Comparison of ENCODE assay signal across 26 mouse cellular contexts in genomic region chr6:39964606-39965005, GRCm38 (mm10).
A peak's percentile ranks its signal among the peaks of the same experiment; 100 is the strongest.
DNase-seq lines count a peak whose midpoint lies in the region; ATAC-seq and TF ChIP-seq lines count a peak whose summit lies in the region.
"Had no signal": no experiment of that assay in that cellular context is flagged by ENCODE, and none has a peak within 500 bp of the region (broad histone marks: within the 10 kb centered on the region; RNA-seq: fewer than 3 reads in every experiment).

No protein-coding gene starts in this region.

- TF ChIP-seq POLR2A in brain, embryonic 14.5 days (IDR thresholded peaks at IDR 0.05; ENCODE audit: borderline replicate concordance, extremely low read depth, insufficient read depth, insufficient read length, poor library complexity, severe bottlenecking), result no peak

- 59% methylated on average over 4 of the region's 4 CpGs for WGBS in hindbrain, embryonic 16.5 days
- 65% methylated on average over 4 of the region's 4 CpGs for WGBS in hindbrain, embryonic 11.5 days

- H3K36me3 ChIP-seq in hindbrain, embryonic 16.5 days (ENCODE audit: control insufficient read depth, insufficient read depth, low read length), result no peaks in the 10 kb centered on the region
- H3K36me3 ChIP-seq in hindbrain, embryonic 11.5 days (ENCODE audit: control insufficient read depth, insufficient read depth, low read length), result no peaks in the 10 kb centered on the region
- H3K36me3 ChIP-seq: embryonic facial prominence, embryonic 10.5 days; heart, embryonic 12.5 days; hindbrain, embryonic 15.5 days; limb, embryonic 12.5 days had no signal

- TF ChIP-seq CTCF in brain, embryonic 14.5 days (IDR thresholded peaks at IDR 0.05; ENCODE audit: borderline replicate concordance, extremely low read depth, insufficient read depth, insufficient read length), result no peak

- no peak overlapping the region for H3K4me2 ChIP-seq in hindbrain, embryonic 16.5 days (ENCODE audit: low read length)
- no peak overlapping the region for H3K4me2 ChIP-seq in hindbrain, embryonic 11.5 days (replicated peaks; ENCODE audit: low read depth, low read length)
- H3K4me2 ChIP-seq: heart, embryonic 12.5 days; hindbrain, embryonic 15.5 days; limb, embryonic 12.5 days; liver, embryonic 11.5 days; midbrain, embryonic 11.5 days had no signal

- no peak overlapping the region for H3K27ac ChIP-seq in hindbrain, embryonic 16.5 days (ENCODE audit: low read depth, low read length)
- no peak overlapping the region for H3K27ac ChIP-seq in hindbrain, embryonic 11.5 days (ENCODE audit: low read depth, low read length)
- H3K27ac ChIP-seq: embryonic facial prominence, embryonic 10.5 days; gastrocnemius, adult 2 months; hindbrain, embryonic 15.5 days; layer of hippocampus, adult 2 months; limb, embryonic 12.5 days had no signal

- H3K9me3 ChIP-seq in hindbrain, embryonic 16.5 days (ENCODE audit: control insufficient read depth, low read length), result no peaks in the 10 kb centered on the region
- no peaks in the 10 kb centered on the region for H3K9me3 ChIP-seq in hindbrain, embryonic 11.5 days (ENCODE audit: control insufficient read depth, low read length)
- H3K9me3 ChIP-seq: embryonic facial prominence, embryonic 10.5 days; heart, embryonic 12.5 days; hindbrain, embryonic 15.5 days; limb, embryonic 12.5 days had no signal

- no peak overlapping the region for H3K9ac ChIP-seq in hindbrain, embryonic 16.5 days (ENCODE audit: low read depth, low read length)
- H3K9ac ChIP-seq in hindbrain, embryonic 11.5 days (ENCODE audit: low read depth, low read length), result no peak overlapping the region
- H3K9ac ChIP-seq: heart, embryonic 12.5 days; hindbrain, embryonic 15.5 days; limb, embryonic 12.5 days had no signal

- peak; percentile 12; the same call in 1 of the 2 replicates for ATAC-seq in hindbrain, embryonic 16.5 days
- no peak for ATAC-seq in hindbrain, embryonic 11.5 days (ENCODE audit: low FRiP score)
- ATAC-seq: forebrain, embryonic 16.5 days; intestine, embryonic 16.5 days had no signal

- peaks cover 4% of the 10 kb centered on the region; the same call in 1 of the 2 replicates for H3K4me1 ChIP-seq in hindbrain, embryonic 16.5 days (ENCODE audit: control insufficient read depth, insufficient read depth, low read depth, low read length)
- H3K4me1 ChIP-seq in hindbrain, embryonic 11.5 days (replicated peaks; ENCODE audit: control insufficient read depth, insufficient read depth, low read length), result no peaks in the 10 kb centered on the region
- H3K4me1 ChIP-seq: embryonic facial prominence, embryonic 10.5 days; heart, embryonic 12.5 days; limb, embryonic 12.5 days had no signal

- H3K4me3 ChIP-seq in hindbrain, embryonic 16.5 days (ENCODE audit: low read length), result no peak overlapping the region
- no peak overlapping the region for H3K4me3 ChIP-seq in hindbrain, embryonic 11.5 days (ENCODE audit: low read depth, low read length)
- H3K4me3 ChIP-seq: embryonic facial prominence, embryonic 10.5 days; gastrocnemius, adult 2 months; heart, embryonic 12.5 days; hindbrain, embryonic 15.5 days; layer of hippocampus, adult 2 months; limb, embryonic 12.5 days had no signal

- peak; percentile 28 for DNase-seq in cerebellum, adult 11 months
- no peak for DNase-seq in cerebellum, postnatal 4 days (ENCODE audit: low spot score in 2 of 2)
- no peak for DNase-seq in hindbrain, embryonic 11.5 days (ENCODE audit: low spot score)
- peak; percentile 3 for DNase-seq in brain, embryonic 14.5 days (ENCODE audit: low read depth)
- DNase-seq in cerebellum, postnatal 10 days, result peak; percentile 66 to 69
- DNase-seq in thymus, postnatal 4 days, result no peak
- no peak for DNase-seq in embryo, embryonic 10 days (ENCODE audit: low spot score)
- DNase-seq: adrenal gland, postnatal 14 days; gastrocnemius, adult 2 months; heart, postnatal 10 days; kidney, postnatal 25 days; lung, adult 18-20 months; lung, postnatal 10 days; right cerebral cortex, adult 18-20 months; right cerebral cortex, postnatal 4 days; thymus, postnatal 25 days had no signal

- H3K27me3 ChIP-seq in hindbrain, embryonic 16.5 days (replicated peaks; ENCODE audit: control insufficient read depth, insufficient read depth, low read length), result no peaks in the 10 kb centered on the region
- H3K27me3 ChIP-seq in hindbrain, embryonic 11.5 days (ENCODE audit: control insufficient read depth, insufficient read depth, low read length), result no peaks in the 10 kb centered on the region
- H3K27me3 ChIP-seq: hindbrain, embryonic 15.5 days; limb, embryonic 12.5 days had no signal

Comparison
In these comparisons a context has a peak if more than half of its experiments do, and no peak if none do; other contexts are left out.
1. DNase-seq: peak in cerebellum, adult 11 months (single experiment), brain, embryonic 14.5 days (single experiment) and cerebellum, postnatal 10 days (2 of 2); none in cerebellum, postnatal 4 days (0 of 2), hindbrain, embryonic 11.5 days (single experiment), thymus, postnatal 4 days (single experiment) and embryo, embryonic 10 days (single experiment).